In the genomic region with DNA sequence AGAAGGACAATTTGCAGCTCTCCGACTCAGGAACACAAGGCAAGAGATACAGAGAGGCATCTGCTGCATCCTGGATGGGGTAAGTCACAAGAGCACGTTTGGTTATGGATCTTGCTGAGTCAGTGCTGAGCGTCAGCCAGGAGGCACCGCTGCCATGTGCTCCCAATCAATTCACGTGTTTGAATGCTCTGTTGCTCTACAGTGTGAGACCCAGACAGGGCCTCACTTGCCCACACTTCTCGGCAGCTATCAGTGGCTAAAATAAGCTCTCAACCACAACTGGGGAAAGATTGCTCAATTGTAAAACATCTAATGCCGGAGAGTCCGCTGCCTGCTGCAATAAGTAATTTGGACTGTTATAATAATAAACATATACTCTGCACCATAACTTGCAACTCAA, we compare ENCODE assay signal across 11 mouse cellular contexts. TPM values are rescaled to one million over a fixed set of nuclear protein-coding genes. Genes with fewer than 3 reads are reported as not detected.
A peak's percentile ranks its signal among the peaks of the same experiment; 100 is the strongest.
DNase-seq lines count a peak whose midpoint lies in the region; ATAC-seq and TF ChIP-seq lines count a peak whose summit lies in the region.
"Had no signal": no experiment of that assay in that cellular context is flagged by ENCODE, and none has a peak within 500 bp of the region (broad histone marks: within the 10 kb centered on the region; RNA-seq: fewer than 3 reads in every experiment).

No protein-coding gene starts in this region.

- peak; percentile 82 for ATAC-seq in common myeloid progenitor, adult 5-6 weeks (replicated peaks; ENCODE audit: low read depth, poor library complexity, severe bottlenecking)
- no peak; the same call in 1 of the 2 replicates for ATAC-seq in heart, embryonic 13.5 days (ENCODE audit: extremely low read depth, insufficient number of reproducible peaks, low FRiP score, low TSS enrichment)
- peak; percentile 80 for ATAC-seq in megakaryocyte, adult 5-6 weeks (ENCODE audit: poor library complexity, severe bottlenecking)
- ATAC-seq in midbrain, embryonic 13.5 days = no peak
- ATAC-seq: Patski had no signal

- no peak overlapping the region for H3K27ac ChIP-seq in left cerebral cortex, adult 2 months
- peak overlapping the region; percentile 58 for H3K27ac ChIP-seq in heart, embryonic 13.5 days (replicated peaks)
- H3K27ac ChIP-seq in midbrain, embryonic 13.5 days = no peak overlapping the region
- no peak overlapping the region for H3K27ac ChIP-seq in forebrain, embryonic 10.5 days

- no peaks in the 10 kb centered on the region for H3K36me3 ChIP-seq in heart, embryonic 13.5 days
- H3K36me3 ChIP-seq in midbrain, embryonic 13.5 days = no peaks in the 10 kb centered on the region
- no peaks in the 10 kb centered on the region for H3K36me3 ChIP-seq in forebrain, embryonic 10.5 days (replicated peaks)

- H3K9me3 ChIP-seq in heart, embryonic 13.5 days = no peaks in the 10 kb centered on the region
- H3K9me3 ChIP-seq in midbrain, embryonic 13.5 days = no peaks in the 10 kb centered on the region
- H3K9me3 ChIP-seq in forebrain, embryonic 10.5 days = no peaks in the 10 kb centered on the region

- H3K4me3 ChIP-seq in left cerebral cortex, adult 2 months = no peak overlapping the region
- no peak overlapping the region for H3K4me3 ChIP-seq in heart, embryonic 13.5 days
- no peak overlapping the region for H3K4me3 ChIP-seq in midbrain, embryonic 13.5 days (replicated peaks)
- no peak overlapping the region for H3K4me3 ChIP-seq in forebrain, embryonic 10.5 days

- H3K4me1 ChIP-seq in heart, embryonic 13.5 days = peaks cover 14% of the 10 kb centered on the region
- H3K4me1 ChIP-seq in midbrain, embryonic 13.5 days (replicated peaks) = no peaks in the 10 kb centered on the region
- no peaks in the 10 kb centered on the region for H3K4me1 ChIP-seq in forebrain, embryonic 10.5 days

- H3K4me2 ChIP-seq in heart, embryonic 13.5 days = peak overlapping the region; percentile 35
- no peak overlapping the region for H3K4me2 ChIP-seq in midbrain, embryonic 13.5 days (replicated peaks)

- peak; percentile 7 for DNase-seq in left cerebral cortex, adult 11 months (ENCODE audit: low spot score)
- DNase-seq in left cerebral cortex, adult 2 months (ENCODE audit: extremely low spot score in 1 of 2, low spot score in 2 of 2) = no peak
- no peak for DNase-seq in forebrain, embryonic 10.5 days (ENCODE audit: extremely low spot score, low spot score)
- no peak for DNase-seq in left cerebral cortex, adult 9 months (ENCODE audit: low spot score in 2 of 2)
- DNase-seq: kidney, postnatal 4 days; thymus, adult 18-20 months had no signal

- no peaks in the 10 kb centered on the region for H3K27me3 ChIP-seq in heart, embryonic 13.5 days (replicated peaks)
- H3K27me3 ChIP-seq in midbrain, embryonic 13.5 days = no peaks in the 10 kb centered on the region
- H3K27me3 ChIP-seq in forebrain, embryonic 10.5 days (ENCODE audit: poor library complexity, severe bottlenecking) = no peaks in the 10 kb centered on the region

- no peak for TF ChIP-seq CTCF in left cerebral cortex, adult 2 months (IDR thresholded peaks at IDR 0.05)

- intact Hi-C loops in left cerebral cortex, adult 2 months (cut with DNase I) = no loop called here

- 26% methylated on average over 8 of the region's 8 CpGs for WGBS in heart, embryonic 13.5 days
- WGBS in midbrain, embryonic 13.5 days = 68% methylated on average over 8 of the region's 8 CpGs
- WGBS in forebrain, embryonic 10.5 days = 74% methylated on average over 8 of the region's 8 CpGs

- H3K9ac ChIP-seq in heart, embryonic 13.5 days = no peak overlapping the region
- H3K9ac ChIP-seq in midbrain, embryonic 13.5 days (replicated peaks) = no peak overlapping the region

RNA-seq across cellular contexts. Expression of gene Mamdc2, which starts 41.5 kb away (rescaled TPM):
- 1 to 10 TPM; 1.2 to 1.4 TPM for total RNA-seq in left cerebral cortex, adult 2 months (2021)
- 0.34 and 1.4 TPM in 2 replicates for total RNA-seq in common myeloid progenitor, adult 5-6 weeks (2017)
- polyA plus RNA-seq in heart, embryonic 13.5 days (2015; fragmentation: Nextera tagmentation; extraction: Ambion mirVana) = 1.1 and 1.3 TPM in 2 replicates
- total RNA-seq in megakaryocyte, adult 5-6 weeks (2015) = not detected in 2 replicates
- total RNA-seq in megakaryocyte, adult 5-6 weeks (2017) = not detected in 2 replicates
- 1.4 and 1.6 TPM in 2 replicates for polyA plus RNA-seq in midbrain, embryonic 13.5 days (2015; fragmentation: Nextera tagmentation; extraction: Ambion mirVana)
- polyA plus RNA-seq in forebrain, embryonic 10.5 days (2016; fragmentation: Nextera tagmentation; extraction: Ambion mirVana) = 0.56 and 0.86 TPM in 2 replicates
- polyA plus RNA-seq: Patski had no signal

Comparison
In these comparisons a context has a peak if more than half of its experiments do, and no peak if none do; other contexts are left out.
1. ATAC-seq: peak in common myeloid progenitor, adult 5-6 weeks (single experiment) and megakaryocyte, adult 5-6 weeks (single experiment); none in heart, embryonic 13.5 days (single experiment) and midbrain, embryonic 13.5 days (single experiment).